ENCODE assay signal across 8 mouse cellular contexts in genomic region chr3:58690619-58691373, GRCm38 (mm10). TPM values are rescaled to one million over a fixed set of nuclear protein-coding genes. Genes with fewer than 3 reads are reported as not detected.
DNase-seq lines count a peak whose midpoint lies in the region; ATAC-seq and TF ChIP-seq lines count a peak whose summit lies in the region.

No protein-coding gene starts in this region.

- TF ChIP-seq CTCF in cortical plate, adult 2 months (IDR thresholded peaks at IDR 0.05; ENCODE audit: extremely low read depth, insufficient read depth, low read length) = no peak

- peak; percentile 58 for ATAC-seq in megakaryocyte, adult 5-6 weeks (ENCODE audit: poor library complexity, severe bottlenecking)

- TF ChIP-seq POLR2A in cortical plate, adult 2 months (IDR thresholded peaks at IDR 0.05; ENCODE audit: extremely low read depth, insufficient read depth, low read length) = peak; percentile 58; the same call in 1 of the 2 replicates

- peak overlapping the region; percentile 65 for H3K4me3 ChIP-seq in cortical plate, adult 2 months (ENCODE audit: insufficient read depth, low read length)

- peak; percentile 81 for DNase-seq in adipocyte (ENCODE audit: low spot score)
- peak; percentile 48 to 50 for DNase-seq in gastrocnemius, adult 8-10 months (ENCODE audit: low spot score in 2 of 2)
- DNase-seq in induced T-regulatory cell, adult 2 months (ENCODE audit: low read depth) = peak; percentile 85
- peak; percentile 46 to 56 for DNase-seq in left cerebral cortex, adult 8-10 months (ENCODE audit: low spot score in 2 of 2)
- DNase-seq in right cerebral cortex, adult 18-20 months = peak; percentile 59
- DNase-seq in urinary bladder, postnatal 14 days (ENCODE audit: low spot score) = peak; percentile 65

- peak overlapping the region; percentile 88 for H3K27ac ChIP-seq in cortical plate, adult 2 months (ENCODE audit: insufficient read depth, low read length)

- peaks cover 11% of the 10 kb centered on the region for H3K4me1 ChIP-seq in cortical plate, adult 2 months (ENCODE audit: control insufficient read depth, insufficient read depth, low read length)

RNA-seq across cellular contexts. Expression of gene Siah2, which starts 1.4 kb away (rescaled TPM):
- 15.3 and 15.6 TPM in 2 replicates for polyA plus RNA-seq in cortical plate, adult 2 months (2012; rRNA removed)
- 10 to 100 TPM in 2 of 4 experiments, 1 to 10 TPM in 2; 8.5 to 11.6 (median 9.6) TPM for total RNA-seq in gastrocnemius, adult 8-10 months (2022)
- total RNA-seq in left cerebral cortex, adult 8-10 months (2022) = 10 to 100 TPM; 13.7 to 17.1 (median 16.5) TPM
- 30.1 and 33.6 TPM in 2 replicates for total RNA-seq in megakaryocyte, adult 5-6 weeks (2015)
- 20.1 and 24.1 TPM in 2 replicates for total RNA-seq in megakaryocyte, adult 5-6 weeks (2017)

RNA-seq across cellular contexts. Expression of gene Erich6, which starts 53.8 kb away (rescaled TPM):
- polyA plus RNA-seq in cortical plate, adult 2 months (2012; rRNA removed) = 2.7 and 3.2 TPM in 2 replicates
- not detected for total RNA-seq in gastrocnemius, adult 8-10 months (2022)
- total RNA-seq in left cerebral cortex, adult 8-10 months (2022) = 1 to 10 TPM; 1.0 to 1.9 (median 1.5) TPM
- not detected in 2 replicates for total RNA-seq in megakaryocyte, adult 5-6 weeks (2015)
- total RNA-seq in megakaryocyte, adult 5-6 weeks (2017) = not detected in 2 replicates

Comparison
In these comparisons a context has a peak if more than half of its experiments do, and no peak if none do; other contexts are left out.
1. Peak in every context shown above with its lines: DNase-seq, ATAC-seq, H3K4me3 ChIP-seq and H3K27ac ChIP-seq.